9 mouse cellular contexts compared by ENCODE assay signal in genomic region chr17:79018422-79018821, GRCm38 (mm10). TPM values are rescaled to one million over a fixed set of nuclear protein-coding genes. Genes with fewer than 3 reads are reported as not detected.
DNase-seq lines count a peak whose midpoint lies in the region; ATAC-seq and TF ChIP-seq lines count a peak whose summit lies in the region.
"Had no signal": no experiment of that assay in that cellular context is flagged by ENCODE, and none has a peak within 500 bp of the region (broad histone marks: within the 10 kb centered on the region; RNA-seq: fewer than 3 reads in every experiment).

No protein-coding gene starts in this region.

- no peak for DNase-seq in kidney, adult 11 months
- peak; percentile 42 for DNase-seq in forebrain, embryonic 14.5 days (ENCODE audit: low spot score)
- no peak for DNase-seq in right cerebral cortex, postnatal 4 days
- no peak for DNase-seq in testis, postnatal 10 days (ENCODE audit: low spot score)
- DNase-seq in layer of hippocampus, postnatal 36 days = no peak
- DNase-seq: adrenal gland, postnatal 14 days had no signal

- H3K4me1 ChIP-seq in kidney, embryonic 15.5 days = peaks cover 28% of the 10 kb centered on the region
- H3K4me1 ChIP-seq in forebrain, embryonic 14.5 days (ENCODE audit: control insufficient read depth, insufficient read depth, low read length) = peaks cover 23% of the 10 kb centered on the region
- 0 out of 2 replicates have a peak, but pooled peaks cover 5% of the 10 kb centered on the region for H3K4me1 ChIP-seq in intestine, postnatal 0 days (replicated peaks; ENCODE audit: control insufficient read depth, insufficient read depth, low read length)
- peaks cover 20% of the 10 kb centered on the region for H3K4me1 ChIP-seq in midbrain, embryonic 15.5 days

- peak overlapping the region; percentile 90 for H3K4me2 ChIP-seq in kidney, embryonic 15.5 days
- H3K4me2 ChIP-seq in forebrain, embryonic 14.5 days (ENCODE audit: low read length) = peak overlapping the region; percentile 69
- peak overlapping the region; percentile 95; the same call in 1 of the 2 replicates for H3K4me2 ChIP-seq in intestine, postnatal 0 days (replicated peaks; ENCODE audit: low read depth)
- H3K4me2 ChIP-seq in midbrain, embryonic 15.5 days = peak overlapping the region; percentile 27; the same call in 1 of the 2 replicates

- peaks cover 8% of the 10 kb centered on the region; the same call in 1 of the 2 replicates for H3K27me3 ChIP-seq in kidney, embryonic 15.5 days
- H3K27me3 ChIP-seq in forebrain, embryonic 14.5 days (replicated peaks; ENCODE audit: control insufficient read depth, insufficient read depth, low read length) = no peaks in the 10 kb centered on the region; the same call in 1 of the 2 replicates
- H3K27me3 ChIP-seq in intestine, postnatal 0 days (replicated peaks; ENCODE audit: control insufficient read depth, insufficient read depth, low read length) = no peaks in the 10 kb centered on the region
- H3K27me3 ChIP-seq in midbrain, embryonic 15.5 days (replicated peaks) = 0 out of 2 replicates have a peak, but pooled peaks cover 10% of the 10 kb centered on the region

- ATAC-seq in kidney, embryonic 15.5 days (replicated peaks; ENCODE audit: low FRiP score) = no peak
- no peak for ATAC-seq in forebrain, embryonic 14.5 days
- no peak for ATAC-seq in intestine, postnatal 0 days
- ATAC-seq in midbrain, embryonic 15.5 days (replicated peaks) = no peak

- H3K36me3 ChIP-seq in kidney, embryonic 15.5 days = no peaks in the 10 kb centered on the region
- no peaks in the 10 kb centered on the region for H3K36me3 ChIP-seq in forebrain, embryonic 14.5 days (ENCODE audit: control insufficient read depth, insufficient read depth, low read length)
- no peaks in the 10 kb centered on the region for H3K36me3 ChIP-seq in intestine, postnatal 0 days (ENCODE audit: control insufficient read depth, insufficient read depth)
- H3K36me3 ChIP-seq in midbrain, embryonic 15.5 days (replicated peaks) = no peaks in the 10 kb centered on the region

- no peaks in the 10 kb centered on the region for H3K9me3 ChIP-seq in kidney, embryonic 15.5 days (replicated peaks)
- no peaks in the 10 kb centered on the region for H3K9me3 ChIP-seq in forebrain, embryonic 14.5 days (replicated peaks; ENCODE audit: control insufficient read depth, low read length)
- no peaks in the 10 kb centered on the region for H3K9me3 ChIP-seq in intestine, postnatal 0 days (ENCODE audit: control insufficient read depth)
- no peaks in the 10 kb centered on the region for H3K9me3 ChIP-seq in midbrain, embryonic 15.5 days

- WGBS in kidney, embryonic 15.5 days = 42% methylated on average over 9 of the region's 9 CpGs
- 41% methylated on average over 9 of the region's 9 CpGs for WGBS in forebrain, embryonic 14.5 days
- 32% methylated on average over 9 of the region's 9 CpGs for WGBS in intestine, postnatal 0 days
- WGBS in midbrain, embryonic 15.5 days = 58% methylated on average over 9 of the region's 9 CpGs

- no peak overlapping the region; the same call in 1 of the 2 replicates for H3K4me3 ChIP-seq in kidney, embryonic 15.5 days (replicated peaks)
- H3K4me3 ChIP-seq in forebrain, embryonic 14.5 days (ENCODE audit: low read depth, low read length) = peak overlapping the region; percentile 77; the same call in 1 of the 2 replicates
- no peak overlapping the region for H3K4me3 ChIP-seq in intestine, postnatal 0 days (ENCODE audit: low read depth, low read length)
- no peak overlapping the region for H3K4me3 ChIP-seq in midbrain, embryonic 15.5 days

- no peak overlapping the region for H3K27ac ChIP-seq in kidney, embryonic 15.5 days
- no peak overlapping the region for H3K27ac ChIP-seq in forebrain, embryonic 14.5 days (ENCODE audit: low read depth, low read length)
- H3K27ac ChIP-seq in intestine, postnatal 0 days (ENCODE audit: low read depth, low read length) = no peak overlapping the region
- no peak overlapping the region for H3K27ac ChIP-seq in midbrain, embryonic 15.5 days

- H3K9ac ChIP-seq in kidney, embryonic 15.5 days = no peak overlapping the region
- H3K9ac ChIP-seq in forebrain, embryonic 14.5 days (ENCODE audit: low read length) = no peak overlapping the region; the same call in 1 of the 2 replicates
- no peak overlapping the region for H3K9ac ChIP-seq in intestine, postnatal 0 days (ENCODE audit: low read depth, low read length)
- no peak overlapping the region for H3K9ac ChIP-seq in midbrain, embryonic 15.5 days

- no peak for TF ChIP-seq CTCF in intestine, postnatal 0 days (IDR thresholded peaks at IDR 0.05; ENCODE audit: low read depth)

RNA-seq across cellular contexts. Expression of gene Prkd3, which starts 2.2 kb away (rescaled TPM):
- polyA plus RNA-seq in kidney, embryonic 15.5 days (2015; fragmentation: Nextera tagmentation; extraction: Ambion mirVana) = 39.1 and 39.7 TPM in 2 replicates
- 28.6 and 29.2 TPM in 2 replicates for polyA plus RNA-seq in forebrain, embryonic 14.5 days (2014; fragmentation: Nextera tagmentation; extraction: Ambion mirVana)
- 9.9 and 11.1 TPM in 2 replicates for polyA plus RNA-seq in intestine, postnatal 0 days (2015; fragmentation: Nextera tagmentation; extraction: Ambion mirVana)
- polyA plus RNA-seq in midbrain, embryonic 15.5 days (2015; fragmentation: Nextera tagmentation; extraction: Ambion mirVana) = 11.2 and 11.8 TPM in 2 replicates
- 10 to 100 TPM; 13.2 to 13.5 TPM for total RNA-seq in layer of hippocampus, postnatal 36 days (2021)

RNA-seq across cellular contexts. Expression of gene Qpct, which starts 33.3 kb away (rescaled TPM):
- polyA plus RNA-seq in kidney, embryonic 15.5 days (2015; fragmentation: Nextera tagmentation; extraction: Ambion mirVana) = 4.4 and 4.5 TPM in 2 replicates
- 13.4 and 13.9 TPM in 2 replicates for polyA plus RNA-seq in forebrain, embryonic 14.5 days (2014; fragmentation: Nextera tagmentation; extraction: Ambion mirVana)
- 23.9 and 24.8 TPM in 2 replicates for polyA plus RNA-seq in intestine, postnatal 0 days (2015; fragmentation: Nextera tagmentation; extraction: Ambion mirVana)
- 17.9 and 19.7 TPM in 2 replicates for polyA plus RNA-seq in midbrain, embryonic 15.5 days (2015; fragmentation: Nextera tagmentation; extraction: Ambion mirVana)
- 10 to 100 TPM; 11.8 to 14.0 TPM for total RNA-seq in layer of hippocampus, postnatal 36 days (2021)

Comparison
In these comparisons a context has a peak if more than half of its experiments do, and no peak if none do; other contexts are left out.
1. H3K4me2 ChIP-seq: peak in every context shown above with its lines; median percentile 95 in intestine, postnatal 0 days; 90 in kidney, embryonic 15.5 days; 69 in forebrain, embryonic 14.5 days; 27 in midbrain, embryonic 15.5 days.